Mouse (Mus musculus): ENCODE measurements around the gene Tns1. TPM values are rescaled to one million over a fixed set of nuclear protein-coding genes. Genes with fewer than 3 reads are reported as not detected.

The Tns1 gene
- polyA plus RNA-seq, 1 experiment = 781 TPM

- 67% methylated on average over 9 of the region's 9 CpGs for WGBS
- peaks cover 6% of the 10 kb centered on the region for H3K4me1 ChIP-seq (ENCODE audit: control insufficient read depth, insufficient read depth, low read length)
- DNase-seq = no peak
Observed at GRCm38 (mm10) chr1:73943667-73944289, 180.5 kb downstream of the Tns1 start.

GRCm38 (mm10) chr1:73943255-73943654, 181.0 kb downstream of the Tns1 start:
- no peak for DNase-seq
- no peak overlapping the region for H3K4me3 ChIP-seq (replicated peaks; ENCODE audit: extremely low read depth, low read depth, low read length)
- H3K4me1 ChIP-seq (ENCODE audit: control insufficient read depth, insufficient read depth, low read length) = peaks cover 6% of the 10 kb centered on the region
- WGBS = 81% methylated on average over 5 of the region's 5 CpGs
- TF ChIP-seq POLR2A (IDR thresholded peaks at IDR 0.05; ENCODE audit: borderline replicate concordance, extremely low read depth, low read depth, low read length) = no peak
- no peak for TF ChIP-seq CTCF (IDR thresholded peaks at IDR 0.05; ENCODE audit: insufficient read depth, low read length)

More at GRCm38 (mm10) chr1:73943667-73944289, 180.5 kb downstream of the Tns1 start:
- TF ChIP-seq POLR2A (IDR thresholded peaks at IDR 0.05; ENCODE audit: borderline replicate concordance, extremely low read depth, low read depth, low read length) (no peak), CTCF (IDR thresholded peaks at IDR 0.05; ENCODE audit: insufficient read depth, low read length) (no peak)
- H3K4me3 ChIP-seq (replicated peaks; ENCODE audit: extremely low read depth, low read depth, low read length) = no peak overlapping the region

GRCm38 (mm10) chr1:73942243-73942642, 182.0 kb downstream of the Tns1 start:
- Histone ChIP-seq H3K4me3 (replicated peaks; ENCODE audit: extremely low read depth, low read depth, low read length) (no peak overlapping the region), H3K4me1 (ENCODE audit: control insufficient read depth, insufficient read depth, low read length) (peaks cover 3% of the 10 kb centered on the region)
- WGBS = 57% methylated on average over 2 of the region's 2 CpGs
- no peak for DNase-seq
- no peak for TF ChIP-seq POLR2A (IDR thresholded peaks at IDR 0.05; ENCODE audit: borderline replicate concordance, extremely low read depth, low read depth, low read length)
- TF ChIP-seq CTCF (IDR thresholded peaks at IDR 0.05; ENCODE audit: insufficient read depth, low read length) = no peak

GRCm38 (mm10) chr1:73941697-73942096, 182.6 kb downstream of the Tns1 start:
- 83% methylated on average over 9 of the region's 9 CpGs for WGBS
- Histone ChIP-seq H3K4me1 (ENCODE audit: control insufficient read depth, insufficient read depth, low read length) (0 out of 2 replicates have a peak, but pooled peaks cover 3% of the 10 kb centered on the region), H3K4me3 (replicated peaks; ENCODE audit: extremely low read depth, low read depth, low read length) (no peak overlapping the region)
- DNase-seq = no peak
- TF ChIP-seq POLR2A (IDR thresholded peaks at IDR 0.05; ENCODE audit: borderline replicate concordance, extremely low read depth, low read depth, low read length) (no peak), CTCF (IDR thresholded peaks at IDR 0.05; ENCODE audit: insufficient read depth, low read length) (no peak)

DNA sequence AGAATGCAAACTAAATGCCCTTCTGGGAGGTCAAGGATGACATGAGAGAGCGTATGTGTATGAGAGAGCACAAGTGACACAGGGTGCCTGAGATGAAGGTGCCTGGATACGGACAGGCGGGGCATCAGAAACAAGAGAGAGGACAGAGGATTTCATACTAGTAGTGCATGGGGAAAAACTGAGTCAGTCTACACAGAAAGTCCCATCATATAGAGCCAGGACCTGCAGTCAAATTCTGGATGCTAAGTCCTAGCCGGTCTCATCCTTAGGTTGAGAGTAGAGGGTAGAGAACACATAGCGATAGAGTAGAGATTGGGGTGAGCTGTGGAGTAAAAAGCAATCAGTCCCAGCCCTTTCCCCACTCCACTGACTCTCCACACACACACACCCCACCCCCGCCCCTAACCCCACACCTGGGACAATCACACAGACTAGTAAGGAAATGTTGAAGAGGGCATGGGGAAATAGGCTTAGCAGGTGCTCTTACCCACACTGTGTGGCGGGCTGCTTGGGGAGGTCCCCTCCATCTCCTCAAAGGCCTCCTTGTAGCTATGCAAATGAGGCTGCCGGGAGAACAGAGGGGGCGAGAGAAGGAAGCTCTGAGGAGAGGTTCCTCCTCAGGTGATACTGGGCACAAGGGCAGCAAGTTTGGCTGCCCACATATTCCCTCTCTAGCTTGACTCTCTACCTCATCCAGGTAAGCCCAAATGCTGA, 183.6 kb downstream of the Tns1 start:
- no peak for DNase-seq

DNA sequence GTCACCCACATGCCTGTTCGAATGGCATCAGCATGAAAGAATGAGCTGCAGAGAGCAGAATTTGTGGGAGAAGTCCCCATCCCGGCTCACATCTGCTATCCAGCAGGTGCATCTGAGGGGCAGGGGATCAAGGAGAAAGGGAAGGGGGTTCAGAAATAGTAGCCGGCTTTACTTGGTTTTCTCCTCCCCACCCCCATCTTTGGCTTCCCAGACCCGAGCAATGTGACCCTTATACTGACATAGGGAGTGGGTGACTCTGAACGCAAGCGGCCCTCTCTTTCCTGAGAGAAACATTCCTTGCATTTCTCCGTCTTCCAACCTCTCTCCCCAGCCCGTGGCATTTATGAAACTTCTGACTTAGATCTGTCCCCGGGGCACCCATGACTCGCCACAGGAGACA, 185.7 kb downstream of the Tns1 start:
- 67% methylated on average over 10 of the region's 10 CpGs for WGBS
- H3K4me1 ChIP-seq (ENCODE audit: control insufficient read depth, insufficient read depth, low read length) = peaks cover 5% of the 10 kb centered on the region
- TF ChIP-seq CTCF (IDR thresholded peaks at IDR 0.05; ENCODE audit: insufficient read depth, low read length) (no peak), POLR2A (IDR thresholded peaks at IDR 0.05; ENCODE audit: borderline replicate concordance, extremely low read depth, low read depth, low read length) (no peak)
- H3K4me3 ChIP-seq (replicated peaks; ENCODE audit: extremely low read depth, low read depth, low read length) = no peak overlapping the region
- DNase-seq = no peak

More for the DNA sequence above, 183.6 kb downstream of the Tns1 start:
- Histone ChIP-seq H3K4me3 (replicated peaks; ENCODE audit: extremely low read depth, low read depth, low read length) (no peak overlapping the region), H3K4me1 (ENCODE audit: control insufficient read depth, insufficient read depth, low read length) (peaks cover 5% of the 10 kb centered on the region)
- TF ChIP-seq CTCF (IDR thresholded peaks at IDR 0.05; ENCODE audit: insufficient read depth, low read length) = no peak
- TF ChIP-seq POLR2A (IDR thresholded peaks at IDR 0.05; ENCODE audit: borderline replicate concordance, extremely low read depth, low read depth, low read length) = no peak
- 80% methylated on average over 9 of the region's 9 CpGs for WGBS

- no peak for DNase-seq
- Histone ChIP-seq H3K4me1 (ENCODE audit: control insufficient read depth, insufficient read depth, low read length) (peaks cover 9% of the 10 kb centered on the region), H3K4me3 (replicated peaks; ENCODE audit: extremely low read depth, low read depth, low read length) (no peak overlapping the region)
- no peak for TF ChIP-seq POLR2A (IDR thresholded peaks at IDR 0.05; ENCODE audit: borderline replicate concordance, extremely low read depth, low read depth, low read length)
- TF ChIP-seq CTCF (IDR thresholded peaks at IDR 0.05; ENCODE audit: insufficient read depth, low read length) = no peak
- WGBS = 57% methylated on average over 6 of the region's 6 CpGs
Observed at GRCm38 (mm10) chr1:73937805-73938204, 186.4 kb downstream of the Tns1 start.

GRCm38 (mm10) chr1:73936537-73936936, 187.7 kb downstream of the Tns1 start:
- TF ChIP-seq CTCF (IDR thresholded peaks at IDR 0.05; ENCODE audit: insufficient read depth, low read length) (no peak), POLR2A (IDR thresholded peaks at IDR 0.05; ENCODE audit: borderline replicate concordance, extremely low read depth, low read depth, low read length) (no peak)
- H3K4me1 ChIP-seq (ENCODE audit: control insufficient read depth, insufficient read depth, low read length) = peaks cover 15% of the 10 kb centered on the region
- no peak overlapping the region for H3K4me3 ChIP-seq (replicated peaks; ENCODE audit: extremely low read depth, low read depth, low read length)
- DNase-seq = no peak
- WGBS = 12% methylated on average over 3 of the region's 3 CpGs

DNA sequence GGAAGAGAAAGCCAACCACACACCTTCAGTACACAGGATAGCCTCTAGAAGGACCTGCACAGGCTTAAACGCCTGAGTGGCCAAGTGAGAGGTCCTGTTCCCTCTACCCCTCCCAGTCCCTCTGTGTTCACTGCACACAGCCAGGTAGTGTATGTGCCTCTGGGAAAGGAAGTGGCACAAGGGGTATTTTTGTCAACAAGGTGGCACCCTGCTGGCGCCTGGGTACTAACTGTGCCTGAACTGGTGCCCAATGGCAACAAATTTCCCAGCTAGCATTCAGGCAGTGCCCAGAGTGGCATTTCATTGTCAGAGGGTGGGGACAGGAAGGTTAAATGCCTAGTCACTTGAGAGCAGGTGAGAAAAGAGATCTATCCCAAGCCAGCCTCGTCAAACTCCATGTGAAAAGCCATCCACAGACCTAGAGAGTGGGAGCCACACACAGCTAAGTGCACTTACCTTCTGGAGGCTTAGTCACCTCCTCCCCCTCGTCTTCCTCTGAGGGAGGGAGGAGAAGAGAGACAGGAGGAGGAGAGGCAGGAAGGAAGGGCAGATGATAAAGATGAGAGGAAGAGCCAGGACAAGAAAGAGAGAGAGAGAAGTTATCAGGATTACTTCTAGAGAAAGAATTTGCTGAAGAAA, 188.7 kb downstream of the Tns1 start:
- DNase-seq = no peak
- Histone ChIP-seq H3K4me1 (ENCODE audit: control insufficient read depth, insufficient read depth, low read length) (peaks cover 17% of the 10 kb centered on the region), H3K4me3 (replicated peaks; ENCODE audit: extremely low read depth, low read depth, low read length) (no peak overlapping the region)
- no peak for TF ChIP-seq POLR2A (IDR thresholded peaks at IDR 0.05; ENCODE audit: borderline replicate concordance, extremely low read depth, low read depth, low read length)
- TF ChIP-seq CTCF (IDR thresholded peaks at IDR 0.05; ENCODE audit: insufficient read depth, low read length) = no peak
- WGBS = 43% methylated on average over 4 of the region's 4 CpGs

All from lung, adult 2 months (tissue).